In the genomic region with DNA sequence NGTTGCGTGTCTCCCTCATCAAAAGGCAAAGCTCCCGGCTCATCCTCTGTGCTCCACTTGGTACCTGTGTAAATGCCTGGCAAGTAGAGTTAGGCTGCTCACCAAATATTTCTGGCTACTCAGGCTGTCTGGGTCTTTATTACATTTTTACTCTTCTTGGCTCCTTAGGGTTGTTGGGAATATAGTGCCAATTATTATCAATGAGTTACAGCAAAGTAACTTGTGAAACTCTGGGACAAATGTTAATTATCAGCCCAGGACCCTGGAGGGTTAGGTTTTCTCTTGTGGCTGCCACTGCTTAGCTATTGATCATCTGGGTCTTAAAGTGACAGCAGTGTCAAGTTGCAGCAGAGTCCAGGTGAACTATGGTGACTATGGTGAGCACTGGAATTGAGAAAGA, we compare ENCODE assay signal across 23 mouse cellular contexts. TPM values are rescaled to one million over a fixed set of nuclear protein-coding genes. Genes with fewer than 3 reads are reported as not detected.
DNase-seq lines count a peak whose midpoint lies in the region; ATAC-seq and TF ChIP-seq lines count a peak whose summit lies in the region.
"Had no signal": no experiment of that assay in that cellular context is flagged by ENCODE, and none has a peak within 500 bp of the region (broad histone marks: within the 10 kb centered on the region; RNA-seq: fewer than 3 reads in every experiment).

No protein-coding gene starts in this region.

- H3K9ac ChIP-seq in kidney, embryonic 16.5 days (replicated peaks; ENCODE audit: low read length) = no peak overlapping the region
- no peak overlapping the region for H3K9ac ChIP-seq in liver, adult 2 months (ENCODE audit: low read depth, low read length)
- H3K9ac ChIP-seq in liver, embryonic 11.5 days (ENCODE audit: low read depth, low read length) = no peak overlapping the region
- H3K9ac ChIP-seq: embryonic facial prominence, embryonic 12.5 days; forebrain, embryonic 13.5 days; forebrain, embryonic 15.5 days had no signal

- H3K4me3 ChIP-seq in kidney, adult 2 months (ENCODE audit: insufficient read depth, low read depth, low read length) = no peak overlapping the region
- H3K4me3 ChIP-seq in kidney, embryonic 16.5 days (ENCODE audit: low read length) = no peak overlapping the region
- H3K4me3 ChIP-seq in liver, adult 2 months (ENCODE audit: insufficient read depth, low read depth, low read length) = no peak overlapping the region
- no peak overlapping the region for H3K4me3 ChIP-seq in liver, embryonic 11.5 days (ENCODE audit: low read depth, low read length)
- H3K4me3 ChIP-seq: embryonic facial prominence, embryonic 10.5 days; embryonic facial prominence, embryonic 12.5 days; forebrain, embryonic 13.5 days; forebrain, embryonic 15.5 days had no signal

- H3K27ac ChIP-seq in kidney, adult 2 months (ENCODE audit: insufficient read depth, low read depth, low read length) = no peak overlapping the region
- H3K27ac ChIP-seq in kidney, embryonic 16.5 days (ENCODE audit: low read length) = no peak overlapping the region
- no peak overlapping the region for H3K27ac ChIP-seq in liver, adult 2 months (replicated peaks; ENCODE audit: insufficient read depth, low read depth, low read length)
- H3K27ac ChIP-seq in liver, embryonic 11.5 days (ENCODE audit: low read depth, low read length) = no peak overlapping the region
- H3K27ac ChIP-seq: embryonic facial prominence, embryonic 10.5 days; embryonic facial prominence, embryonic 12.5 days; forebrain, embryonic 13.5 days; forebrain, embryonic 15.5 days had no signal

- peak; percentile 61 for DNase-seq in kidney, adult 2 months
- peak; percentile 77 for DNase-seq in liver, adult 2 months (ENCODE audit: extremely low read depth, low read depth, low spot score)
- DNase-seq in liver, embryonic 11.5 days (ENCODE audit: low spot score) = no peak
- peak; percentile 43 for DNase-seq in yolk sac, embryonic 10.5 days (ENCODE audit: low spot score)
- DNase-seq: adrenal gland, adult 8-10 months; adrenal gland, postnatal 14 days; adrenal gland, postnatal 36 days; B cell, adult 2 months; cerebellum, adult 11-12 months; cerebellum, adult 2 months; cerebellum, adult 9-10 months; cerebellum, postnatal 10 days; cerebellum, postnatal 25 days had no signal

- WGBS in kidney, adult 2 months = 68% methylated on average over 2 of the region's 2 CpGs
- 88% methylated on average over 2 of the region's 2 CpGs for WGBS in kidney, embryonic 16.5 days
- 62% methylated on average over 2 of the region's 2 CpGs for WGBS in liver, adult 2 months
- WGBS in liver, embryonic 11.5 days = 84% methylated on average over 2 of the region's 2 CpGs

- no peak for ATAC-seq in kidney, embryonic 16.5 days (ENCODE audit: low FRiP score, low TSS enrichment)
- no peak for ATAC-seq in liver, embryonic 11.5 days (replicated peaks; ENCODE audit: low FRiP score)
- ATAC-seq: activated CD4-positive, CD25-positive, alpha-beta regulatory T cell, adult 4 months; CD4-positive, CD25-positive, alpha-beta regulatory T cell, adult 4 months; forebrain, embryonic 13.5 days; forebrain, embryonic 15.5 days; Patski had no signal

- no peaks in the 10 kb centered on the region for H3K27me3 ChIP-seq in kidney, adult 2 months (replicated peaks; ENCODE audit: control insufficient read depth, insufficient read depth, low read length)
- H3K27me3 ChIP-seq in kidney, embryonic 16.5 days (ENCODE audit: insufficient read depth, low read length) = no peaks in the 10 kb centered on the region
- H3K27me3 ChIP-seq in liver, adult 2 months (ENCODE audit: control insufficient read depth, insufficient read depth, low read length) = no peaks in the 10 kb centered on the region
- H3K27me3 ChIP-seq in liver, embryonic 11.5 days (replicated peaks; ENCODE audit: control insufficient read depth, insufficient read depth, low read length) = no peaks in the 10 kb centered on the region
- H3K27me3 ChIP-seq: CH12.LX; embryonic facial prominence, embryonic 12.5 days; forebrain, embryonic 13.5 days; forebrain, embryonic 15.5 days; Patski had no signal

- no peaks in the 10 kb centered on the region for H3K79me2 ChIP-seq in liver, adult 2 months (ENCODE audit: control insufficient read depth, insufficient read depth, low read length)

- no peak for TF ChIP-seq POLR2A in kidney, adult 2 months (IDR thresholded peaks at IDR 0.05; ENCODE audit: low read depth, low read length)
- no peak for TF ChIP-seq POLR2A in liver, adult 2 months (IDR thresholded peaks at IDR 0.05; ENCODE audit: extremely low read depth, insufficient read depth, low read length)

- no peak for TF ChIP-seq CTCF in kidney, adult 2 months (conservative IDR thresholded peaks at IDR 0.05; ENCODE audit: insufficient read depth, insufficient read length, low read depth, low read length)
- no peak for TF ChIP-seq CTCF in liver, adult 2 months (IDR thresholded peaks at IDR 0.05; ENCODE audit: low read depth, low read length)

- no peaks in the 10 kb centered on the region for H3K36me3 ChIP-seq in kidney, adult 2 months (ENCODE audit: control insufficient read depth, insufficient read depth, low read length)
- no peaks in the 10 kb centered on the region for H3K36me3 ChIP-seq in kidney, embryonic 16.5 days (ENCODE audit: insufficient read depth, low read length)
- no peaks in the 10 kb centered on the region for H3K36me3 ChIP-seq in liver, adult 2 months (ENCODE audit: control insufficient read depth, insufficient read depth, low read length)
- H3K36me3 ChIP-seq in liver, embryonic 11.5 days (ENCODE audit: control insufficient read depth, insufficient read depth, low read length) = no peaks in the 10 kb centered on the region
- H3K36me3 ChIP-seq: embryonic facial prominence, embryonic 10.5 days; embryonic facial prominence, embryonic 12.5 days; forebrain, embryonic 15.5 days; G1E had no signal

- no peak overlapping the region for H3K4me2 ChIP-seq in kidney, embryonic 16.5 days (replicated peaks; ENCODE audit: low read depth, low read length)
- no peak overlapping the region for H3K4me2 ChIP-seq in liver, embryonic 11.5 days
- H3K4me2 ChIP-seq: embryonic facial prominence, embryonic 12.5 days; forebrain, embryonic 13.5 days; forebrain, embryonic 15.5 days had no signal

- H3K9me3 ChIP-seq in kidney, embryonic 16.5 days (ENCODE audit: low read length) = no peaks in the 10 kb centered on the region
- H3K9me3 ChIP-seq in liver, embryonic 11.5 days (ENCODE audit: control insufficient read depth, low read length) = no peaks in the 10 kb centered on the region
- H3K9me3 ChIP-seq: embryonic facial prominence, embryonic 10.5 days; embryonic facial prominence, embryonic 12.5 days; forebrain, embryonic 13.5 days; forebrain, embryonic 15.5 days; G1E had no signal

- H3K4me1 ChIP-seq in kidney, adult 2 months (ENCODE audit: control insufficient read depth, insufficient read depth, low read length) = peaks cover 5% of the 10 kb centered on the region
- H3K4me1 ChIP-seq in kidney, embryonic 16.5 days (ENCODE audit: insufficient read depth, low read length) = no peaks in the 10 kb centered on the region; the same call in 1 of the 2 replicates
- H3K4me1 ChIP-seq in liver, adult 2 months (ENCODE audit: control insufficient read depth, insufficient read depth, low read length) = no peaks in the 10 kb centered on the region
- H3K4me1 ChIP-seq in liver, embryonic 11.5 days (replicated peaks; ENCODE audit: control insufficient read depth, insufficient read depth, low read length) = no peaks in the 10 kb centered on the region
- H3K4me1 ChIP-seq: embryonic facial prominence, embryonic 12.5 days; forebrain, embryonic 13.5 days; forebrain, embryonic 15.5 days had no signal

RNA-seq across cellular contexts. Expression of a gene that starts 11.5 kb away (rescaled TPM):
- 16.0 and 17.4 TPM in 2 replicates for polyA plus RNA-seq in kidney, adult 2 months (2012; rRNA removed)
- 8.5 and 10.3 TPM in 2 replicates for polyA plus RNA-seq in kidney, embryonic 16.5 days (2015; fragmentation: Nextera tagmentation; extraction: Ambion mirVana)
- under 0.01 TPM in 1 of 2 replicates, not detected in the other for total RNA-seq in liver, adult 2 months (2014; rRNA removed)
- polyA plus RNA-seq in liver, adult 2 months (2012; rRNA removed) = not detected in 2 replicates
- 1.0 and 1.3 TPM in 2 replicates for polyA plus RNA-seq in liver, embryonic 11.5 days (2014; fragmentation: Nextera tagmentation; extraction: Ambion mirVana)
- total RNA-seq: CH12.LX had no signal
- polyA plus RNA-seq: activated CD4-positive, CD25-positive, alpha-beta regulatory T cell, adult 4 months; CD4-positive, CD25-positive, alpha-beta regulatory T cell, adult 4 months; G1E had no signal
